ENCODE assay signal across 21 mouse cellular contexts in the genomic region with DNA sequence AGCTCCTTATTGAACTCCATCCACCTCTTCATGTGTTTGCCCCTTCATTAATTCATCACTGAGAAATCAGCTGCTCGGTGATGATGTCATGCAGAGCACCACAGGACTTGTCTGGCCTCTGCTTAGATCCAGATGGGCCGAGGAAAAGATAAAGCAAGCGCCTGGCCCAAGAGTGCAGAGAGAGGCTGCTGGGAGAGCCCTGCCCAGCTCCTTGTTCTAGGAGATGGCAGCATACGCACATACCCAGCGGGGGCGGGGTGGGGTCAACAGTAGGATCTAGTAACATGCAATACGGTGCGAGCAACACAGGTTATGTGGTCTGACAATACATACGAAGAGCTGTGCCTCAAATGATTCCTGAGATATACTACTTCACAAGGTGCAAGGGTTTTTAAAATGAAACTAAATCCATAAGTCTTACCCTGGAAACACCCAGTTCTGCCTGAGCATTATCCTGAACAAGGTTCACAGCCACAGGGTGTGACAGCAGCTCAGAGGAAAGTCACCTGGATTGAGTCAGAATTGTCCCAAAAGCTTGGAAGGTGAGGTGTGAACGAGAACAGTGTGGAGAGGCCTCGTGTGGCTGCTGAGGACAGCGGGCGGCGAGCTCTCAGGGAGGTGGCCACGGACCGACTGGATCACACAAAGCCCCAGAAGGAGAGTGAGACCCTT.
DNase-seq lines count a peak whose midpoint lies in the region; ATAC-seq and TF ChIP-seq lines count a peak whose summit lies in the region.
"Had no signal": no experiment of that assay in that cellular context is flagged by ENCODE, and none has a peak within 500 bp of the region (broad histone marks: within the 10 kb centered on the region; RNA-seq: fewer than 3 reads in every experiment).

No protein-coding gene starts in this region.

- intact Hi-C loops in heart, postnatal 10 days (cut with DNase I) = no loop called here

- H3K36me3 ChIP-seq in heart, embryonic 10.5 days = no peaks in the 10 kb centered on the region
- H3K36me3 ChIP-seq in stomach, embryonic 14.5 days (ENCODE audit: control insufficient read depth, insufficient read depth, low read length) = no peaks in the 10 kb centered on the region
- H3K36me3 ChIP-seq: embryonic facial prominence, embryonic 15.5 days; heart, embryonic 13.5 days; limb, embryonic 13.5 days; liver, embryonic 13.5 days had no signal

- no peak overlapping the region for H3K4me2 ChIP-seq in stomach, embryonic 14.5 days (replicated peaks; ENCODE audit: low read depth, low read length)
- H3K4me2 ChIP-seq: embryonic facial prominence, embryonic 15.5 days; heart, embryonic 13.5 days; limb, embryonic 13.5 days; liver, embryonic 13.5 days; lung, embryonic 14.5 days; midbrain, embryonic 11.5 days had no signal

- no peaks in the 10 kb centered on the region for H3K27me3 ChIP-seq in heart, embryonic 10.5 days (ENCODE audit: insufficient read depth, poor library complexity, severe bottlenecking)
- H3K27me3 ChIP-seq in stomach, embryonic 14.5 days (ENCODE audit: control insufficient read depth, insufficient read depth, low read length) = no peaks in the 10 kb centered on the region
- H3K27me3 ChIP-seq: embryonic facial prominence, embryonic 15.5 days; heart, embryonic 13.5 days; limb, embryonic 13.5 days; liver, embryonic 13.5 days had no signal

- H3K4me3 ChIP-seq in heart, embryonic 10.5 days = no peak overlapping the region
- no peak overlapping the region for H3K4me3 ChIP-seq in stomach, embryonic 14.5 days (ENCODE audit: low read depth, low read length)
- H3K4me3 ChIP-seq: embryonic facial prominence, embryonic 15.5 days; heart, embryonic 13.5 days; limb, embryonic 13.5 days; liver, embryonic 13.5 days had no signal

- H3K27ac ChIP-seq in heart, embryonic 10.5 days = 0 out of 2 replicates have a peak overlapping the region, but pooled peaks have one; percentile 23
- no peak overlapping the region for H3K27ac ChIP-seq in stomach, embryonic 14.5 days (ENCODE audit: low read length)
- H3K27ac ChIP-seq: embryonic facial prominence, embryonic 15.5 days; heart, embryonic 13.5 days; limb, embryonic 13.5 days; liver, embryonic 13.5 days; macrophage had no signal

- TF ChIP-seq CTCF in brain, embryonic 14.5 days (IDR thresholded peaks at IDR 0.05; ENCODE audit: borderline replicate concordance, extremely low read depth, insufficient read depth, insufficient read length) = no peak

- H3K9me3 ChIP-seq in heart, embryonic 10.5 days = no peaks in the 10 kb centered on the region
- no peaks in the 10 kb centered on the region for H3K9me3 ChIP-seq in stomach, embryonic 14.5 days (ENCODE audit: control insufficient read depth, low read depth, low read length)
- H3K9me3 ChIP-seq: embryonic facial prominence, embryonic 15.5 days; heart, embryonic 13.5 days; limb, embryonic 13.5 days; liver, embryonic 13.5 days had no signal

- ATAC-seq in stomach, embryonic 14.5 days (ENCODE audit: insufficient number of reproducible peaks, insufficient read depth, low FRiP score, low read depth) = peak; percentile 61; the same call in 1 of the 2 replicates
- ATAC-seq: CD4-positive, CD25-positive, alpha-beta regulatory T cell, adult 4 months had no signal

- WGBS in heart, embryonic 10.5 days = 53% methylated on average over 16 of the region's 16 CpGs
- 71% methylated on average over 16 of the region's 16 CpGs for WGBS in stomach, embryonic 14.5 days

- peaks cover 41% of the 10 kb centered on the region for H3K4me1 ChIP-seq in heart, embryonic 10.5 days
- H3K4me1 ChIP-seq in stomach, embryonic 14.5 days (ENCODE audit: control insufficient read depth, insufficient read depth, low read length) = no peaks in the 10 kb centered on the region

- no peak overlapping the region for H3K9ac ChIP-seq in stomach, embryonic 14.5 days (replicated peaks; ENCODE audit: low read depth, low read length)
- H3K9ac ChIP-seq: embryonic facial prominence, embryonic 15.5 days; heart, embryonic 13.5 days; limb, embryonic 13.5 days; liver, embryonic 13.5 days; lung, embryonic 14.5 days had no signal

- no peak for TF ChIP-seq POLR2A in brain, embryonic 14.5 days (IDR thresholded peaks at IDR 0.05; ENCODE audit: borderline replicate concordance, extremely low read depth, insufficient read depth, insufficient read length, poor library complexity, severe bottlenecking)

- peak; percentile 45 to 52 for DNase-seq in cerebellum, postnatal 10 days
- no peak for DNase-seq in cerebellum, postnatal 25 days
- no peak for DNase-seq in heart, embryonic 10.5 days (ENCODE audit: low spot score)
- no peak for DNase-seq in heart, postnatal 10 days
- DNase-seq in brain, embryonic 14.5 days (ENCODE audit: low read depth) = peak; percentile 31
- DNase-seq in embryo, embryonic 10.5 days (ENCODE audit: low spot score) = no peak
- DNase-seq in kidney, postnatal 4 days = no peak
- DNase-seq: adrenal gland, adult 2 months; heart, postnatal 36 days; kidney, adult 9 months; liver, embryonic 13.5 days; lung, embryonic 14.5 days; right cerebral cortex, postnatal 25 days; thymus, postnatal 25 days had no signal

Comparison
In these comparisons a context has a peak if more than half of its experiments do, and no peak if none do; other contexts are left out.
1. DNase-seq: peak in cerebellum, postnatal 10 days (2 of 2) and brain, embryonic 14.5 days (single experiment); none in cerebellum, postnatal 25 days (0 of 2), heart, embryonic 10.5 days (single experiment), heart, postnatal 10 days (0 of 2), embryo, embryonic 10.5 days (single experiment) and kidney, postnatal 4 days (0 of 2).